Mouse (Mus musculus): ENCODE measurements at regions not wholly inside any gene's neighbourhood (a gene's known extent, or its start where the extent isn't known, plus 50 kb on each side); places are given as distances from the start of the nearest gene placed in this dataset.

DNA sequence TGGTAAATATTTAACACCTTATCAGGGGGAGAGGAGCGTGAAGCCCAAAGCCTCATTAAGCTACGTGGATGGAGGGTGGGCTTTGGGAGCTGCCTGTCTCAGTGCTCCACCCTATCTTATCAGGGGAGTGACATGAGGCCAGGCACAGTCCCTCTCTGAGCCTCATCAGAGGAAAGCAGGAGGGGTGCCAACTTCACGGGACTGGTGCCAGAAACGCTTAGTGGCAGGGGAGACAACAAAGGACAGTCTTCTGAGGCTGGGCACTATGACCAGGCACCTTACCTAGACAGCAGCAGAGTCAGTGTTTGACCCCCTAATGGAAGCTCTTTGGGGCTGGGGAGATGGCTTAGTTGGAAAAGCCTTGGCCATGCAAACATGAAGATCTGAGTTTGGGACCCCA lies 49.9 kb upstream of the 3110018I06Rik start:
- intact Hi-C loops (cut with DNase I), result no loop called here
- DNase-seq (ENCODE audit: extremely low spot score in 1 of 2, low spot score in 2 of 2), result no peak
